Mouse (Mus musculus): ENCODE data around the gene Eif3l.
"Not testable (repeated sequence)": the region's sequence is repeated elsewhere in the genome, so short reads cannot be mapped to it uniquely, and the experiment has no call there.

Gene Eif3l

GRCm38 (mm10) chr15:79074913-79075532, at the start of gene Eif3l:
Eif3l (plus strand) TSS chr15:79075179.
- peak; percentile 94 for DNase-seq (ENCODE audit: low spot score)

- DNase-seq (ENCODE audit: low spot score) = peak; percentile 47
Measured at GRCm38 (mm10) chr15:79025687-79026308, 49.2 kb upstream of the Eif3l start.

GRCm38 (mm10) chr15:79026511-79027290, 48.3 kb upstream of the Eif3l start:
- peak; percentile 25 for DNase-seq (ENCODE audit: low spot score)

- DNase-seq (ENCODE audit: low spot score) = peak; percentile 50
Measured at GRCm38 (mm10) chr15:79027291-79028205, 47.4 kb upstream of the Eif3l start.

- peak; percentile 92 for DNase-seq (ENCODE audit: low spot score)
Measured at GRCm38 (mm10) chr15:79028237-79028738, 46.7 kb upstream of the Eif3l start, which contains the start of gene H1f0. H1f0 (plus strand) TSS chr15:79028450.

GRCm38 (mm10) chr15:79028823-79029484, 46.0 kb upstream of the Eif3l start:
- DNase-seq (ENCODE audit: low spot score) = peak; percentile 43

GRCm38 (mm10) chr15:79029519-79030241, 45.3 kb upstream of the Eif3l start:
- peak; percentile 63 for DNase-seq (ENCODE audit: low spot score)

GRCm38 (mm10) chr15:79030551-79031435, 44.2 kb upstream of the Eif3l start:
- DNase-seq (ENCODE audit: low spot score) = peak; percentile 97

GRCm38 (mm10) chr15:79031908-79032307, 43.1 kb upstream of the Eif3l start:
- not testable (repeated sequence) for DNase-seq (ENCODE audit: low spot score)

GRCm38 (mm10) chr15:79037913-79038328, 37.1 kb upstream of the Eif3l start:
- peak; percentile 86 for DNase-seq (ENCODE audit: low spot score)

- no peak for DNase-seq (ENCODE audit: low spot score)
Measured at GRCm38 (mm10) chr15:79038331-79038730, 36.6 kb upstream of the Eif3l start.

GRCm38 (mm10) chr15:79038853-79039252, 36.1 kb upstream of the Eif3l start:
- peak; percentile 78 for DNase-seq (ENCODE audit: low spot score)

GRCm38 (mm10) chr15:79040501-79041416, 34.2 kb upstream of the Eif3l start:
- peak; percentile 52 for DNase-seq (ENCODE audit: low spot score)

- DNase-seq (ENCODE audit: low spot score) = no peak
Measured at GRCm38 (mm10) chr15:79041585-79041984, 33.4 kb upstream of the Eif3l start, which contains the start of gene Galr3. Galr3 (plus strand) TSS chr15:79041885.

GRCm38 (mm10) chr15:79042721-79043491, 32.1 kb upstream of the Eif3l start:
- DNase-seq (ENCODE audit: low spot score) = peak; percentile 60

GRCm38 (mm10) chr15:79044837-79045236, 30.1 kb upstream of the Eif3l start:
- peak; percentile 56 for DNase-seq (ENCODE audit: low spot score)

- no peak for DNase-seq (ENCODE audit: low spot score)
Measured at GRCm38 (mm10) chr15:79048186-79048585, 26.8 kb upstream of the Eif3l start.
